Mouse (Mus musculus) brown adipose tissue, adult 24 weeks (tissue): ENCODE data around the gene Zkscan17. TPM values are rescaled to one million over a fixed set of nuclear protein-coding genes. Genes with fewer than 3 reads are reported as not detected.
A peak's percentile ranks its signal among the peaks of the same experiment; 100 is the strongest.

Source experiments
- H3K27ac ChIP-seq: fragments of 200-500 bp; replicated peaks from 2 replicates; pipeline ENCODE4 v1.5.1; 2012; ENCODE audit warnings: low read depth, mild to moderate bottlenecking, low read length
- H3K4me1 ChIP-seq: fragments of 200-500 bp; 2 replicates; pipeline ENCODE4 v1.6.1; 2012; ENCODE audit warnings: low read length, mixed read lengths; ENCODE audit not compliant: control insufficient read depth, insufficient read depth, insufficient read length
- H3K4me3 ChIP-seq: fragments of 200-500 bp; 2 replicates; pipeline ENCODE4 v1.5.1; 2012; ENCODE audit warnings: low read depth, mild to moderate bottlenecking, low read length, moderate library complexity; ENCODE audit not compliant: insufficient read depth
- polyA plus RNA-seq: library from polyadenylated mRNA; stranded (reverse); fragments of >200 nt; gene quantifications from 2 replicates; pipeline ENCODE4 v1.2.4, GENCODE M21; 2012; ENCODE audit not compliant: missing spikeins, insufficient read depth, insufficient read length

Zkscan17 gene
- polyA plus RNA-seq, 1 experiment: 3.9 TPM

GRCm38 (mm10) chr11:59456346-59456745 lies 70.2 kb downstream of the Zkscan17 start:
- Histone ChIP-seq H3K27ac (no peak overlapping the region), H3K4me3 (no peak overlapping the region), H3K4me1 (peaks cover 3% of the 10 kb centered on the region; the same call in 1 of the 2 replicates)

DNA sequence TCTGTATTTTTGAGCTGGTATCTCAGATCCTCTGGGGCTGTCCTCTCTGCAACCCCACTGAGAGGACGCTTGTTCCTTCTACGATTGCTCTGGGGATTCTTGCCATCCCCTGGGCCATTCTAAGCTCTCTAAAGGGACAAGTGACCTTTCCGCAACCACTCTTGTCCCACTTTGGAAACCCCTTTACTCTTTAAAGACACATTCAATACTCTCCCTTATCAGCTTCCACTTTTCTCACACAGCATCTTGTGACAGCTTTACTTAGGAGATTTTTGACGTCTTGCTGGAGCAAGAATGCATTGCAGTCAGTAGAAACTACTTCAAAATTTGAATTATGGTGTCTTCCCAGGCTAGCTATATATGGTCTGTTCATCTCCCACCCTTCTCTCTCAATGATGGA lies 75.5 kb downstream of the Zkscan17 start, which contains the start of gene Snap47:
Snap47 (minus strand) TSS at position 101 of the 400 bp plus-strand sequence.
- H3K27ac ChIP-seq: peak within 1 kb of the TSS; percentile 74
- H3K4me3 ChIP-seq: peak within 1 kb of the TSS; percentile 97

GRCm38 (mm10) chr11:59450230-59450771 lies 76.2 kb downstream of the Zkscan17 start:
- Histone ChIP-seq H3K4me3 (peak overlapping the region; percentile 97), H3K27ac (peak overlapping the region; percentile 74), H3K4me1 (peaks cover 7% of the 10 kb centered on the region; the same call in 1 of the 2 replicates)

More for the DNA sequence above, 75.5 kb downstream of the Zkscan17 start, which contains the start of gene Snap47:
- peaks cover 7% of the 10 kb centered on the region; the same call in 1 of the 2 replicates for H3K4me1 ChIP-seq

DNA sequence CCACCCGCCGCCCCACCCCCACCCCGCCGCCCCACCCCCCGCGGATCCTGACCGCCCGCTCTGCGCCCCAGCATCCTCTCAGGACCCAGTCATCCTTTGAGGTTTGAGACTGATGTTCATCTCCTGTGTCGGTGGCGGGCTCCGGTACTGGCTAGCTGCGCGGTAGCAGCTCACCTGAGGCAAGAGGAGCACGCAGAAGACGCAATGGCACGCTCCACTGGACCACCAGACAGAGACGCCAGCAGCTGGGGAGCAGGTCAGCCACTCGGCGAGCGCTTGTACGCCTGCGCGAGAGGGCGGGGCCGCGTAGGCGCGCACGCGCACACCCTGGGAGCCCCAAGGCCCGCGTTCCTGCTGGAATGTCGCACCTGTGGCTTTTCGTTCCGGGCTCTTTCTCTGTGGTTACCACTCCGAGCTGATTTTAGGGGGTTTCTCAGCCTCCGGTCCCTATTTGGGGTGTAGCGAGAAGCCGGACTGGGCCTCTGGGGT lies 76.8 kb downstream of the Zkscan17 start, which contains the start of gene Jmjd4:
Jmjd4 (plus strand) TSS at position 305 of the 489 bp plus-strand sequence.
- Histone ChIP-seq H3K4me3 (peak within 1 kb of the TSS; percentile 97), H3K27ac (peak within 1 kb of the TSS; percentile 74), H3K4me1 (peaks cover 7% of the 10 kb centered on the region; the same call in 1 of the 2 replicates)

DNA sequence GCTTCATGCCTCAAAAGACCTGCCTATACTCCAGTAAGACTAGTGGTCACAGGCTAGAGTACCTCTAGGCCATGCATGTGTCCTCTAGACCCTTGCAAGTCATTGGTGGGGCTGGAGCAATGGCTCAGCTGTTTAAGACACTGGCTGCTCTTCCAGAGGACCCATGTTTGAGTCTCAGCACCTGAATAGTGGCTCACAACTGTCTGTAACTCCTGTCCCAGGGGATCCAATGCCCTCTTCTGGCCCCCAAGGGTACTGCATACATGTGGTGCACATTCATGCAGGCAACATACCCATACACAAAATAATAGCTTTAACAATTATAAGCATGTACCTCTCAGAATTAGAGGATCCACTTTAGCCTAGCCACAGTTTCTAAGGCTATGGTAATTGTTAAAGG lies 83.4 kb downstream of the Zkscan17 start:
- H3K4me1 ChIP-seq: no peaks in the 10 kb centered on the region
- no peak overlapping the region for H3K4me3 ChIP-seq
- no peak overlapping the region for H3K27ac ChIP-seq

DNA sequence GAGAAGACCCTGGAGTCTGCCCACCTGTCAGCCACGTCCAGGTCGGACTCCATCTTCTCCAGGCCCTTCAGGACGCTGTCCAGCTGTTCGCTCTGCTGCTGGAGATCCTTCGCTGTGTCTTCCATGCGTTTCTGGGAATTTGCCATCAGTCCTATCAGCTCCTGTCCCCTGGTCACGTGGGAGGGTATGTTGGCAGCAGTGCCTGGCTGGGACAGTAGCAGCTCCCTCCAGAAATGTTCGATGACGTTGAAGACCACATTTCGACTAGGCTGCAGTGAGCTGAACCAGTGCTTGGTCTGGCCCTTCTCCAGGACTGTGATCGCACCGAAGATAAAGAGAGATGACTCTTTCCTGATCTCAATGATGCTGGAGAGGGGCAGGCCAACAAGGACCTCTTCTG lies 88.6 kb downstream of the Zkscan17 start:
- H3K4me3 ChIP-seq: no peak overlapping the region
- H3K4me1 ChIP-seq: 0 out of 2 replicates have a peak, but pooled peaks cover 2% of the 10 kb centered on the region
- H3K27ac ChIP-seq: no peak overlapping the region

Other genes with a start within 250 kb of the Zkscan17 start
- not detected in 2 replicates for gene Wnt3a, start 236.0 kb downstream of the Zkscan17 start, polyA plus RNA-seq
- 0.33 and 0.40 TPM in 2 replicates for gene Wnt9a, start 219.8 kb downstream of the Zkscan17 start, polyA plus RNA-seq
- not detected in 2 replicates for gene Prss38, start 151.1 kb downstream of the Zkscan17 start, polyA plus RNA-seq
- 2.7 and 3.1 TPM in 2 replicates for gene Jmjd4, start 76.7 kb downstream of the Zkscan17 start, polyA plus RNA-seq
- 21.4 and 22.5 TPM in 2 replicates for gene Snap47, start 75.6 kb downstream of the Zkscan17 start, polyA plus RNA-seq
- gene Zfp867, start 54.3 kb downstream of the Zkscan17 start, polyA plus RNA-seq: 2.5 and 3.3 TPM in 2 replicates
- 0.38 TPM in 1 of 2 replicates, not detected in the other for gene Nlrp3, start 14.8 kb upstream of the Zkscan17 start, polyA plus RNA-seq
- not detected in 2 replicates for gene Olfr222, start 49.5 kb upstream of the Zkscan17 start, polyA plus RNA-seq
- gene Olfr223, start 66.5 kb upstream of the Zkscan17 start, polyA plus RNA-seq: not detected in 2 replicates
- 83.7 and 89.7 TPM in 2 replicates for gene Mprip, start 134.6 kb upstream of the Zkscan17 start, polyA plus RNA-seq